Comparison of ENCODE assay signal across 21 mouse cellular contexts in genomic region chr9:79430417-79430816, GRCm38 (mm10).
A peak's percentile ranks its signal among the peaks of the same experiment; 100 is the strongest.
DNase-seq lines count a peak whose midpoint lies in the region; ATAC-seq and TF ChIP-seq lines count a peak whose summit lies in the region.
"Had no signal": no experiment of that assay in that cellular context is flagged by ENCODE, and none has a peak within 500 bp of the region (broad histone marks: within the 10 kb centered on the region; RNA-seq: fewer than 3 reads in every experiment).

No protein-coding gene starts in this region.

- 44% methylated on average over 1 of the region's 1 CpGs for WGBS in forebrain, embryonic 14.5 days
- 56% methylated on average over 1 of the region's 1 CpGs for WGBS in forebrain, embryonic 13.5 days
- 83% methylated on average over 1 of the region's 1 CpGs for WGBS in liver, adult 2 months
- 66% methylated on average over 1 of the region's 1 CpGs for WGBS in liver, postnatal 0 days (ENCODE audit: insufficient replicate concordance)

- TF ChIP-seq EP300 in liver, postnatal 0 days (IDR thresholded peaks at IDR 0.05; ENCODE audit: low read depth): no peak

- no peaks in the 10 kb centered on the region for H3K79me2 ChIP-seq in liver, adult 2 months (ENCODE audit: control insufficient read depth, insufficient read depth, low read length)

- H3K27me3 ChIP-seq in forebrain, embryonic 14.5 days (replicated peaks; ENCODE audit: control insufficient read depth, insufficient read depth, low read length): no peaks in the 10 kb centered on the region
- H3K27me3 ChIP-seq in forebrain, embryonic 13.5 days: no peaks in the 10 kb centered on the region
- H3K27me3 ChIP-seq in liver, adult 2 months (ENCODE audit: control insufficient read depth, insufficient read depth, low read length): no peaks in the 10 kb centered on the region
- no peaks in the 10 kb centered on the region for H3K27me3 ChIP-seq in liver, postnatal 0 days (ENCODE audit: insufficient read depth, low read length)
- H3K27me3 ChIP-seq: embryonic facial prominence, embryonic 15.5 days; liver, embryonic 15.5 days; midbrain, embryonic 13.5 days had no signal

- peak; percentile 25 for DNase-seq in forebrain, embryonic 14.5 days (ENCODE audit: low spot score)
- peak; percentile 26 for DNase-seq in liver, adult 2 months (ENCODE audit: extremely low read depth, low read depth, low spot score)
- DNase-seq in liver, postnatal 0 days: no peak
- DNase-seq in cerebellum, adult 11-12 months: peak; percentile 38
- DNase-seq in cerebellum, postnatal 14 days: peak; percentile 73 to 84
- DNase-seq in lung, postnatal 10 days: no peak
- no peak for DNase-seq in kidney, postnatal 14 days
- DNase-seq: embryo, embryonic 11 days; gastrocnemius, postnatal 14 days; heart, adult 18-20 months; heart, postnatal 4 days; kidney, adult 9 months; kidney, postnatal 4 days; right cerebral cortex, postnatal 4 days; thymus, adult 2 months had no signal

- TF ChIP-seq POLR2A in liver, adult 2 months (IDR thresholded peaks at IDR 0.05; ENCODE audit: extremely low read depth, insufficient read depth, low read length): no peak

- no peak overlapping the region for H3K4me2 ChIP-seq in forebrain, embryonic 14.5 days (ENCODE audit: low read length)
- no peak overlapping the region for H3K4me2 ChIP-seq in forebrain, embryonic 13.5 days
- no peak overlapping the region for H3K4me2 ChIP-seq in liver, postnatal 0 days (ENCODE audit: low read depth, low read length)
- H3K4me2 ChIP-seq: embryonic facial prominence, embryonic 15.5 days; liver, embryonic 15.5 days; midbrain, embryonic 13.5 days had no signal

- no peak for TF ChIP-seq CTCF in liver, adult 2 months (IDR thresholded peaks at IDR 0.05; ENCODE audit: low read depth, low read length)
- TF ChIP-seq CTCF in liver, postnatal 0 days (IDR thresholded peaks at IDR 0.05; ENCODE audit: low read depth): no peak

- H3K4me1 ChIP-seq in forebrain, embryonic 14.5 days (ENCODE audit: control insufficient read depth, insufficient read depth, low read length): no peaks in the 10 kb centered on the region
- H3K4me1 ChIP-seq in forebrain, embryonic 13.5 days: no peaks in the 10 kb centered on the region
- H3K4me1 ChIP-seq in liver, adult 2 months (ENCODE audit: control insufficient read depth, insufficient read depth, low read length): no peaks in the 10 kb centered on the region; the same call in 1 of the 2 replicates
- H3K4me1 ChIP-seq in liver, postnatal 0 days (ENCODE audit: insufficient read depth): no peaks in the 10 kb centered on the region
- H3K4me1 ChIP-seq: embryonic facial prominence, embryonic 15.5 days; liver, embryonic 15.5 days; midbrain, embryonic 13.5 days had no signal

- no peak for ATAC-seq in forebrain, embryonic 14.5 days
- no peak for ATAC-seq in forebrain, embryonic 13.5 days
- ATAC-seq in liver, postnatal 0 days: no peak
- ATAC-seq: CD4-positive, CD25-positive, alpha-beta regulatory T cell, adult 4 months; lung, postnatal 0 days; midbrain, embryonic 13.5 days had no signal

- H3K36me3 ChIP-seq in forebrain, embryonic 14.5 days (ENCODE audit: control insufficient read depth, insufficient read depth, low read length): no peaks in the 10 kb centered on the region
- H3K36me3 ChIP-seq in forebrain, embryonic 13.5 days (ENCODE audit: poor library complexity, severe bottlenecking): no peaks in the 10 kb centered on the region
- no peaks in the 10 kb centered on the region for H3K36me3 ChIP-seq in liver, adult 2 months (ENCODE audit: control insufficient read depth, insufficient read depth, low read length)
- H3K36me3 ChIP-seq in liver, postnatal 0 days (replicated peaks; ENCODE audit: insufficient read depth, low read length): no peaks in the 10 kb centered on the region
- H3K36me3 ChIP-seq: embryonic facial prominence, embryonic 15.5 days; liver, embryonic 15.5 days; midbrain, embryonic 13.5 days had no signal

- no peak overlapping the region for H3K9ac ChIP-seq in forebrain, embryonic 14.5 days (ENCODE audit: low read length)
- no peak overlapping the region for H3K9ac ChIP-seq in forebrain, embryonic 13.5 days
- H3K9ac ChIP-seq in liver, adult 2 months (ENCODE audit: low read depth, low read length): no peak overlapping the region
- H3K9ac ChIP-seq in liver, postnatal 0 days (replicated peaks): no peak overlapping the region
- H3K9ac ChIP-seq: embryonic facial prominence, embryonic 15.5 days; liver, embryonic 15.5 days; midbrain, embryonic 13.5 days had no signal

- no peak overlapping the region for H3K27ac ChIP-seq in forebrain, embryonic 14.5 days (ENCODE audit: low read depth, low read length)
- no peak overlapping the region for H3K27ac ChIP-seq in forebrain, embryonic 13.5 days
- no peak overlapping the region for H3K27ac ChIP-seq in liver, adult 2 months (replicated peaks; ENCODE audit: insufficient read depth, low read depth, low read length)
- H3K27ac ChIP-seq in liver, postnatal 0 days (ENCODE audit: low read depth): no peak overlapping the region
- H3K27ac ChIP-seq: embryonic facial prominence, embryonic 15.5 days; liver, embryonic 15.5 days; midbrain, embryonic 13.5 days had no signal

- no peaks in the 10 kb centered on the region for H3K9me3 ChIP-seq in forebrain, embryonic 14.5 days (replicated peaks; ENCODE audit: control insufficient read depth, low read length)
- no peaks in the 10 kb centered on the region for H3K9me3 ChIP-seq in forebrain, embryonic 13.5 days (replicated peaks)
- no peaks in the 10 kb centered on the region for H3K9me3 ChIP-seq in liver, postnatal 0 days (ENCODE audit: low read length)
- H3K9me3 ChIP-seq: embryonic facial prominence, embryonic 15.5 days; liver, embryonic 15.5 days; midbrain, embryonic 13.5 days had no signal

- no peak overlapping the region for H3K4me3 ChIP-seq in forebrain, embryonic 14.5 days (ENCODE audit: low read depth, low read length)
- no peak overlapping the region for H3K4me3 ChIP-seq in forebrain, embryonic 13.5 days
- H3K4me3 ChIP-seq in liver, adult 2 months (ENCODE audit: insufficient read depth, low read depth, low read length): no peak overlapping the region
- no peak overlapping the region for H3K4me3 ChIP-seq in liver, postnatal 0 days (ENCODE audit: low read depth, low read length)
- H3K4me3 ChIP-seq: embryonic facial prominence, embryonic 15.5 days; liver, embryonic 15.5 days; midbrain, embryonic 13.5 days had no signal

Comparison
In these comparisons a context has a peak if more than half of its experiments do, and no peak if none do; other contexts are left out.
1. DNase-seq: peak in forebrain, embryonic 14.5 days (single experiment), liver, adult 2 months (single experiment), cerebellum, adult 11-12 months (single experiment) and cerebellum, postnatal 14 days (2 of 2); none in liver, postnatal 0 days (single experiment), lung, postnatal 10 days (single experiment) and kidney, postnatal 14 days (single experiment).